Mouse (Mus musculus) hindbrain, embryonic 16.5 days (tissue): ENCODE measurements around the gene Ubald2. TPM values are rescaled to one million over a fixed set of nuclear protein-coding genes. Genes with fewer than 3 reads are reported as not detected.

Experiments
- ATAC-seq: fragments of 200-750 bp; cut with Nextera tagmentation; 2 replicates; pipeline ENCODE4 v1.8.0; 2017; ENCODE audit warnings: moderate TSS enrichment, moderate library complexity
- H3K27ac ChIP-seq: fragments of 300-500 bp; sonication (generic); 2 replicates; pipeline ENCODE4 v1.5.1; 2014; ENCODE audit warnings: low read depth, mild to moderate bottlenecking, control low read depth, low read length, moderate library complexity
- H3K27me3 ChIP-seq: fragments of 300-500 bp; sonication (generic); replicated peaks from 2 replicates; pipeline ENCODE4 v1.6.1; 2014; ENCODE audit warnings: low read length; ENCODE audit not compliant: control insufficient read depth, insufficient read depth
- H3K36me3 ChIP-seq: fragments of 300-500 bp; sonication (generic); 2 replicates; pipeline ENCODE4 v1.6.1; 2014; ENCODE audit warnings: mild to moderate bottlenecking, low read length, moderate library complexity, mixed read lengths; ENCODE audit not compliant: control insufficient read depth, insufficient read depth
- H3K4me1 ChIP-seq: fragments of 300-500 bp; sonication (generic); 2 replicates; pipeline ENCODE4 v1.6.1; 2014; ENCODE audit warnings: low read depth, low read length; ENCODE audit not compliant: control insufficient read depth, insufficient read depth
- H3K4me2 ChIP-seq: fragments of 300-500 bp; sonication (generic); 2 replicates; pipeline ENCODE4 v1.6.1; 2014; ENCODE audit warnings: mild to moderate bottlenecking, low read length, control low read depth, moderate library complexity
- H3K4me3 ChIP-seq: fragments of 300-500 bp; sonication (generic); 2 replicates; pipeline ENCODE4 v1.5.1; 2014; ENCODE audit warnings: mild to moderate bottlenecking, low read length, control low read depth, moderate library complexity
- H3K9ac ChIP-seq: fragments of 300-500 bp; sonication (generic); 2 replicates; pipeline ENCODE4 v1.6.1; 2014; ENCODE audit warnings: low read depth, mild to moderate bottlenecking, control low read depth, low read length, moderate library complexity
- H3K9me3 ChIP-seq: fragments of 300-500 bp; sonication (generic); 2 replicates; pipeline ENCODE4 v1.6.1; 2014; ENCODE audit warnings: mild to moderate bottlenecking, low read length, moderate library complexity; ENCODE audit not compliant: control insufficient read depth
- WGBS: fragments of 180-500 bp; shearing (Covaris S2); extraction: QIAGEN DNeasy Blood & Tissue Kit; methylation state at CpG from one replicate; pipeline ENCODE4 v1.1.7; 2014; 5-methylcytosine and 5-hydroxymethylcytosine counted together
- polyA plus RNA-seq: library from polyadenylated mRNA; unstranded; fragments of >200 nt; fragmentation: Nextera tagmentation; extraction: Ambion mirVana; gene quantifications from 2 replicates; pipeline ENCODE4 v1.2.1, GENCODE M21; 2015

Ubald2 gene
- polyA plus RNA-seq, 1 experiment from 2014 or later: 28.3 TPM

GRCm38 (mm10) chr11:116470896-116471295 lies 37.0 kb downstream of the Ubald2 start:
- H3K27ac ChIP-seq: no peak overlapping the region
- peaks cover 32% of the 10 kb centered on the region for H3K36me3 ChIP-seq
- no peaks in the 10 kb centered on the region for H3K9me3 ChIP-seq
- no peak overlapping the region for H3K4me3 ChIP-seq
- WGBS: 92% methylated on average over 4 of the region's 4 CpGs
- no peak overlapping the region for H3K4me2 ChIP-seq
- ATAC-seq: no peak
- no peak overlapping the region for H3K9ac ChIP-seq
- H3K4me1 ChIP-seq: no peaks in the 10 kb centered on the region
- no peaks in the 10 kb centered on the region for H3K27me3 ChIP-seq

- Histone ChIP-seq H3K9ac (no peak overlapping the region), H3K4me2 (no peak overlapping the region), H3K4me1 (no peaks in the 10 kb centered on the region), H3K27ac (no peak overlapping the region), H3K4me3 (no peak overlapping the region), H3K27me3 (no peaks in the 10 kb centered on the region), H3K36me3 (peaks cover 35% of the 10 kb centered on the region), H3K9me3 (no peaks in the 10 kb centered on the region)
- WGBS: 89% methylated on average over 4 of the region's 4 CpGs
- no peak for ATAC-seq
Measured at GRCm38 (mm10) chr11:116472275-116472674, 38.4 kb downstream of the Ubald2 start.

- Histone ChIP-seq H3K9me3 (no peaks in the 10 kb centered on the region), H3K9ac (no peak overlapping the region), H3K27ac (no peak overlapping the region), H3K36me3 (peaks cover 52% of the 10 kb centered on the region), H3K27me3 (no peaks in the 10 kb centered on the region), H3K4me3 (no peak overlapping the region), H3K4me1 (no peaks in the 10 kb centered on the region), H3K4me2 (no peak overlapping the region)
- no peak for ATAC-seq
- whole genome bisulfite sequencing: 81% methylated on average over 10 of the region's 10 CpGs
Measured at GRCm38 (mm10) chr11:116476041-116476440, 42.1 kb downstream of the Ubald2 start.

GRCm38 (mm10) chr11:116476696-116477095 lies 42.8 kb downstream of the Ubald2 start:
- H3K27me3 ChIP-seq: no peaks in the 10 kb centered on the region
- peaks cover 49% of the 10 kb centered on the region for H3K36me3 ChIP-seq
- H3K4me1 ChIP-seq: no peaks in the 10 kb centered on the region
- H3K4me2 ChIP-seq: no peak overlapping the region
- H3K9me3 ChIP-seq: no peaks in the 10 kb centered on the region
- no peak overlapping the region for H3K4me3 ChIP-seq
- ATAC-seq: no peak
- 95% methylated on average over 6 of the region's 6 CpGs for WGBS
- no peak overlapping the region for H3K27ac ChIP-seq
- no peak overlapping the region for H3K9ac ChIP-seq

- peaks cover 48% of the 10 kb centered on the region for H3K36me3 ChIP-seq
- ATAC-seq: no peak
- H3K9me3 ChIP-seq: no peaks in the 10 kb centered on the region
- no peak overlapping the region for H3K4me3 ChIP-seq
- H3K27ac ChIP-seq: no peak overlapping the region
- no peaks in the 10 kb centered on the region for H3K27me3 ChIP-seq
- H3K9ac ChIP-seq: no peak overlapping the region
- no peaks in the 10 kb centered on the region for H3K4me1 ChIP-seq
- WGBS: 73% methylated on average over 15 of the region's 15 CpGs
- H3K4me2 ChIP-seq: no peak overlapping the region
Measured at GRCm38 (mm10) chr11:116477160-116477759, 43.4 kb downstream of the Ubald2 start.

- H3K27ac ChIP-seq: no peak overlapping the region
- no peak overlapping the region for H3K9ac ChIP-seq
- no peak for ATAC-seq
- no peaks in the 10 kb centered on the region for H3K27me3 ChIP-seq
- no peak overlapping the region for H3K4me3 ChIP-seq
- 85% methylated on average over 7 of the region's 7 CpGs for WGBS
- H3K4me1 ChIP-seq: no peaks in the 10 kb centered on the region
- peaks cover 42% of the 10 kb centered on the region for H3K36me3 ChIP-seq
- H3K9me3 ChIP-seq: no peaks in the 10 kb centered on the region
- no peak overlapping the region for H3K4me2 ChIP-seq
Measured at GRCm38 (mm10) chr11:116478978-116479377, 45.1 kb downstream of the Ubald2 start.

- H3K36me3 ChIP-seq: peaks cover 49% of the 10 kb centered on the region
- no peak overlapping the region for H3K27ac ChIP-seq
- H3K9ac ChIP-seq: no peak overlapping the region
- no peaks in the 10 kb centered on the region for H3K27me3 ChIP-seq
- H3K4me1 ChIP-seq: no peaks in the 10 kb centered on the region
- H3K9me3 ChIP-seq: no peaks in the 10 kb centered on the region
- no peak overlapping the region for H3K4me2 ChIP-seq
- no peak for ATAC-seq
- 59% methylated on average over 8 of the region's 8 CpGs for WGBS
- H3K4me3 ChIP-seq: no peak overlapping the region
Measured at GRCm38 (mm10) chr11:116479832-116480231, 45.9 kb downstream of the Ubald2 start.

GRCm38 (mm10) chr11:116480975-116481374 lies 47.1 kb downstream of the Ubald2 start:
- Histone ChIP-seq H3K4me1 (no peaks in the 10 kb centered on the region), H3K9ac (no peak overlapping the region), H3K9me3 (no peaks in the 10 kb centered on the region), H3K36me3 (peaks cover 56% of the 10 kb centered on the region), H3K27ac (no peak overlapping the region), H3K27me3 (no peaks in the 10 kb centered on the region), H3K4me3 (no peak overlapping the region), H3K4me2 (no peak overlapping the region)
- WGBS: 93% methylated on average over 8 of the region's 8 CpGs
- no peak for ATAC-seq

GRCm38 (mm10) chr11:116481776-116482175 lies 47.9 kb downstream of the Ubald2 start:
- Histone ChIP-seq H3K27me3 (no peaks in the 10 kb centered on the region), H3K4me1 (no peaks in the 10 kb centered on the region), H3K4me2 (no peak overlapping the region), H3K36me3 (peaks cover 58% of the 10 kb centered on the region), H3K4me3 (no peak overlapping the region), H3K9me3 (no peaks in the 10 kb centered on the region), H3K9ac (no peak overlapping the region), H3K27ac (no peak overlapping the region)
- ATAC-seq: no peak
- 61% methylated on average over 7 of the region's 7 CpGs for WGBS

- Histone ChIP-seq H3K4me2 (no peak overlapping the region), H3K27ac (no peak overlapping the region), H3K9ac (no peak overlapping the region), H3K4me3 (no peak overlapping the region), H3K4me1 (peaks cover 7% of the 10 kb centered on the region), H3K27me3 (no peaks in the 10 kb centered on the region), H3K9me3 (no peaks in the 10 kb centered on the region), H3K36me3 (peaks cover 42% of the 10 kb centered on the region)
- no peak for ATAC-seq
- 93% methylated on average over 8 of the region's 8 CpGs for WGBS
Measured at GRCm38 (mm10) chr11:116484261-116484660, 50.4 kb downstream of the Ubald2 start.
